Mouse (Mus musculus): ENCODE measurements around the gene Plekhj1. TPM values are rescaled to one million over a fixed set of nuclear protein-coding genes. Genes with fewer than 3 reads are reported as not detected.

The Plekhj1 gene
- polyA plus RNA-seq (2015; fragmentation: Nextera tagmentation; extraction: Ambion mirVana): 117 and 118 TPM in 2 replicates

DNA sequence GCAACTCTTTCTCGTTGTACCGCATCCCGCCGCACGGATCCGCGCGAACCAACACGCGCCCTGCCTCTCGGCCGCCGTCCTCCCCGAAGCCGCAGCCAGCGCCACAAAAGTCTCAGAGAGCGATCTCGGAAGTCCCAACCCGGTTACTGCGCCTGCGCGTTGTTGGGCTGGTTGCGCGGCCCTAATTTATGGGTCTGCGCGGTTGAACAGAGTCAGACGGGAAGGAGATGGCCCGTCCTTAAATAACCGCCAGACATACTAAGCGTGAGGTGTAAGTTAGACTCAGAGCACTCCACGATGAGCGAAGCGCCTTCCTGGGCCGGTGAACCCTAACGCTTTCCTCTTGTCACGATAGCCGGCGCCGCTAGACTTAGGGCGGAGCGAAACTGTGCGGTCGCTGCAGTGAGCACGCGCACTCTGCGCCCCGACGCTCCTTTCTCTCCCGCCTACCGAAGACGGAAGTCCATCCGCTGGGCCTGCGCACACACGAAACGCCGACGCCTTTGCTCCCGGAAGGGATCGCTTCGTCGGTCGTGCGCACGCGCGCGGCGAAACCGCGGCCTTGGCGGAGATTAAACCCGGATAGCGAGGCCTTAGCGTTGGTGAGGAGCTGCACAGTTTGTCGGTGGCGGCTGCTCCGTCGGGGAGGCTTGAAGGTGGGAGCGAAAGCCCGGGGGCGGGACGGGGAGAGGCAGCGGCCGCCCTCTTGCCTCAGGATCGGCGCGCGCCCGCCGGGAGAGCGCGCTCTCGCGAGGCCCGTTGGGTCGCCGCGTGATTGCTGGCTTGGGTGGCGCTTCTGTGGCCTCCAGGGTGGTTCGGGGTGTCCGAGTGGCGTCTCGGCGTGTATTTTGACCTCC is at the start of gene Plekhj1, which contains the start of gene Sf3a2:
Plekhj1 (minus strand) TSS at position 477 of the 857 bp plus-strand sequence.
Sf3a2 (plus strand) TSS at position 49 of the 857 bp plus-strand sequence.
- ATAC-seq (ENCODE audit: insufficient read depth, low FRiP score, low read depth): peak; percentile 92
- H3K4me3 ChIP-seq (replicated peaks): peak within 1 kb of the TSS; percentile 79

DNA sequence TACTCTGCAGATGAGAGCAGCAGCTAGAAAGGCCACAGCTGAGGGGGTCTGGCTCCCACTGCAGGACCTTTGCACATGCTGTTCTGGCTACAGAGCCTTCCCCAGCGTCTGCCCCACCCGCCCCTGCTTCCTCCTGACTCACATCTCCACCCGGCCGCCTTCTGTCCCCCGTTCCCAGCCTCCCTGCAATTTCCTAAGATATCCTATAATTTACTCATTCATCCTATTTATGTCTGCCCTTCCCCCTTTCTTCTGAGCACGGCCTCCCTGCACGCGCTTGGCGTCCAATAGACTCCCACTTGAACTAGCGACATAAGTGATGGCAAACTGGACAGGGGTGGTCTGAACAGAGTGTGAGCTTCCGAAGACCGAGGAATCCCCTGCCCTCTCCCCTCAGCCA is 47.3 kb upstream of the Plekhj1 start:
- H3K4me3 ChIP-seq (replicated peaks): no peak overlapping the region
- H3K27ac ChIP-seq: no peak overlapping the region
- 74% methylated on average over 12 of the region's 12 CpGs for WGBS
- no peaks in the 10 kb centered on the region for H3K36me3 ChIP-seq
- H3K4me2 ChIP-seq: no peak overlapping the region
- peaks cover 14% of the 10 kb centered on the region for H3K4me1 ChIP-seq
- H3K9me3 ChIP-seq: no peaks in the 10 kb centered on the region
- H3K27me3 ChIP-seq (replicated peaks): peaks cover 49% of the 10 kb centered on the region
- no peak overlapping the region for H3K9ac ChIP-seq
- no peak for ATAC-seq (ENCODE audit: insufficient read depth, low FRiP score, low read depth)

More for the DNA sequence above, at the start of gene Plekhj1, which contains the start of gene Sf3a2:
- H3K36me3 ChIP-seq: peaks cover 41% of the 10 kb centered on the region
- peak within 1 kb of the TSS; percentile 99 for H3K27ac ChIP-seq
- no peaks in the 10 kb centered on the region for H3K9me3 ChIP-seq
- H3K27me3 ChIP-seq (replicated peaks): no peaks in the 10 kb centered on the region
- H3K4me1 ChIP-seq: peaks cover 20% of the 10 kb centered on the region
- under 1% methylated on average over 104 of the region's 104 CpGs for WGBS
- H3K4me2 ChIP-seq: peak within 1 kb of the TSS; percentile 84
- H3K9ac ChIP-seq: peak within 1 kb of the TSS; percentile 97

DNA sequence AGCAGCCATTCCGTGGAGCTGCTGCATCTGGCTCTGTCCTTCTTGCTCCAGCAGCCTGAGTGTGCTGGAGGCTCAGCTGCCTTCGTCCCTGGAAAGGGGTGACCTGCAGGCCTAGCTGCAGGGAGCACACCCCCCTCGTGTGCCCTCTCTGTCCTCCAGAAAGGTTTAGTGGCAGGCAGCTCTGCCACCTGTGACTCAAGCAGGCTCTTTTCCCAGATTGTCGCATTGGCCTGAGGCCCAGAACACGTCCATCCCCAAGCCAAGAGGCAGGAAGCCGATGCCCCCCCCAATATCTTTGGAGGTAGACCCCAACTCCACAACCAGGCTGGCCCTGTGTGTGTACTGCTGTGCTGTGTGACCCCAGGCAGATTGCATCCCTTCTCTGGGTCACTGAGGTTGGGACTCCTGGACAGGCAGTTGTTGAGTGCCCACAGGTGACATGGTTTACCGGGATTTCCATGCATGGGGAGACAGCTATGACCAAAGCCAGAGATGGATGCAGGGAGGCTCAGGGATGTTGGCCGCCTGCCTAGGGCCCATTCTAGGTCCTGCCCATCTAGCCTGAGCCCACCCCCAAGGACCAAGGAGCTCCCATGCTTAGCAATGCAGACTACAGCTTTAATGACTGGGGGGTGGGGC is 46.7 kb upstream of the Plekhj1 start:
- Histone ChIP-seq H3K4me2 (no peak overlapping the region), H3K4me1 (peaks cover 14% of the 10 kb centered on the region), H3K27me3 (replicated peaks) (peaks cover 49% of the 10 kb centered on the region), H3K9ac (no peak overlapping the region), H3K9me3 (no peaks in the 10 kb centered on the region), H3K4me3 (replicated peaks) (no peak overlapping the region), H3K27ac (no peak overlapping the region), H3K36me3 (no peaks in the 10 kb centered on the region)
- no peak for ATAC-seq (ENCODE audit: insufficient read depth, low FRiP score, low read depth)
- 55% methylated on average over 8 of the region's 8 CpGs for WGBS

DNA sequence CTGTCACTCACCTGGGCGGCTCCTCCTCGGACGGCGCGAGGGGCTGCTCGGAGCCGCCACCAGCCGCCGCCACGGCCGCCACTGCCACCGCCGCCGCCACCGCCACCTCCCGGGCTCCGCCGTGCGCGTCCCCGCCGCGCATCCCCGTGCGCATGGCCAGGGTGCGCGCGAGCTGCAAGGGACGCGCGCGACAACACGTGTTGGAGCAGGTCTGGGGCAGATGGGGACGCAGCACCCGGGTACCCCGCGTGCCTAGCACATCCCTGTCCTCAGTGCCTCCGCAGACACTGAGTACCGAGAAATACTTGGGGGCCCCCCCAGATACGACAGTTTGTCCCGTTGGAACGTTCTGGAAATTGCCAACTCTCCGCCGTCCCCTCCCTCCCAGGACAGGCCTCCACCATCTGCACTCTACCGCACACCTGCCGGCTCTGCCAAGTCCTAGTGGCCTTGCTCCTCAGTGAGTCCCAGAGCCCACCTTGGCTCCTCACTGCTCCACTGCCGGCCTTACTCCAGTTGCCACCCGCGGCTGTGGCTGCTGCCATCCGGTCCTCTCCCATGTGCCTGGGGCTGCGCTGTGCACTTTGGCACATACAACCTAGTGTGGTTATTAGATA is 45.6 kb upstream of the Plekhj1 start, which contains the start of gene Lingo3:
Lingo3 (minus strand) TSS at position 109 of the 617 bp plus-strand sequence.
- Histone ChIP-seq H3K4me3 (replicated peaks) (peak within 1 kb of the TSS; percentile 40), H3K4me2 (peak within 1 kb of the TSS; percentile 73), H3K9me3 (no peaks in the 10 kb centered on the region), H3K27me3 (replicated peaks) (peaks cover 49% of the 10 kb centered on the region), H3K4me1 (peaks cover 14% of the 10 kb centered on the region), H3K27ac (no peak within 1 kb of the TSS), H3K9ac (no peak within 1 kb of the TSS), H3K36me3 (no peaks in the 10 kb centered on the region)
- 5% methylated on average over 51 of the region's 51 CpGs for WGBS
- no peak for ATAC-seq (ENCODE audit: insufficient read depth, low FRiP score, low read depth)

DNA sequence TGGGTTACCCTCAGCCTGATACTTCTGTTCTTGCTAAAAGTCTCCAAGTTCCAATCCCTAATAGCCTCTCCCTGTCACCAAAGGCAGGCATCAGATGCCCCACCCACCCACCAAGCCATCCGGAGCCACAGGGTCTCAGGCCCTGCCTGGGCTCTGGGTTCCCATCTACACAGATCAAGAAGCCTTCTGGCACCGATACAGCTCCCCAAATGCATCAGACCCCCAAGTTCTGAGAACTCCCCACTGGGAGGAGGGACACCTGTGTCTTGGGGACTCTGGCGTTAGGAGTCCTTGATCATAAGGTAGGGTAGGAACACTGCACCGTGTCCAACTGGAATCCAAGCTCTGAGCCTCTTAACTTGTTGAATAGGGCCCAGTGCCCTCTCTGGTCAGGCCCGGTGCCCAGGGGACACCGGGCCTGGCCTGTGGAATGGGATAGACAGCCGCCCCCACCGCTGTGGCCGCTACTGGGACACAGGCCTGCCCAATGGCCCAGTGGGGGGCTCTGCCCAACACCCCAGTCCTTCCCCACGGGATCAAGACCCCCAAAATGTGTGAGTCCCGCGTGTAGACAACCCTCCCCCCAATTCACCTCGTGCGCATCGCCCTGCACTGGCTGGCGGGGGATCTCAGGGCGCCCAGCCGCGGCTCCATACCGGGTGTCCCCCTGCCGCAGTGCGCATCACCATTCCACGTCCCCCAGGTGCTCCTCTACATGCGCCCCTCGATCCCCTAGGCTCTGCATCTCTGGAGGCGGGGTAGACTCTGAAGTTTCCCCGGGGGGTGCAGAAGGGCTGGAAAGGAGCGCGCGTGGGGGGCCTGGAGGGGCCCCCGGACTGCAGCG is 44.9 kb upstream of the Plekhj1 start:
- 13% methylated on average over 26 of the region's 32 CpGs for WGBS
- H3K36me3 ChIP-seq: no peaks in the 10 kb centered on the region
- H3K4me3 ChIP-seq (replicated peaks): peak overlapping the region; percentile 40
- peaks cover 49% of the 10 kb centered on the region for H3K27me3 ChIP-seq (replicated peaks)
- no peak overlapping the region for H3K9ac ChIP-seq
- H3K9me3 ChIP-seq: no peaks in the 10 kb centered on the region
- H3K4me1 ChIP-seq: peaks cover 9% of the 10 kb centered on the region
- ATAC-seq (ENCODE audit: insufficient read depth, low FRiP score, low read depth): no peak
- peak overlapping the region; percentile 73 for H3K4me2 ChIP-seq
- H3K27ac ChIP-seq: no peak overlapping the region

DNA sequence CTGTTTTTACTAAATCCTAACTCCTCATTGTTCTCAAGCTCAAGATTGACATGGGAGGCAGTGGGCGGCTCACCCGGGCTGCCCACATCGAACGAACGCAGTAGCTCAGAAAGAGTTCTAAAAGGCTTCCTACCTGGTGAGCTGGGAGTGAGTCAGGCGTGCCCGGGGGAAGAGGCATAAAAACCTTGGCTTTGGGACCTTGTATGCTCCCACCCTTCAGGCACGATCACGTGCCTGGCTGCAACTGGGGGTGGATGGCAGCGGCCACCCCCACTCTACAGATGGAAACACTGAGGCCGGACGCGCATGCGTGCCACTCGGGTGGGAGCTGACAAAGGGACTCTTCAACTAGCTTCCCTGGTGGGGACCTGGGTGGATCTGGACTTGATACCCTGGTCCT is 43.9 kb upstream of the Plekhj1 start:
- H3K4me1 ChIP-seq: peaks cover 9% of the 10 kb centered on the region
- H3K9me3 ChIP-seq: no peaks in the 10 kb centered on the region
- ATAC-seq (ENCODE audit: insufficient read depth, low FRiP score, low read depth): no peak
- H3K27me3 ChIP-seq (replicated peaks): peaks cover 50% of the 10 kb centered on the region
- WGBS: 80% methylated on average over 15 of the region's 15 CpGs
- no peak overlapping the region for H3K4me2 ChIP-seq
- H3K27ac ChIP-seq: no peak overlapping the region
- no peak overlapping the region for H3K4me3 ChIP-seq (replicated peaks)
- no peak overlapping the region for H3K9ac ChIP-seq
- no peaks in the 10 kb centered on the region for H3K36me3 ChIP-seq

DNA sequence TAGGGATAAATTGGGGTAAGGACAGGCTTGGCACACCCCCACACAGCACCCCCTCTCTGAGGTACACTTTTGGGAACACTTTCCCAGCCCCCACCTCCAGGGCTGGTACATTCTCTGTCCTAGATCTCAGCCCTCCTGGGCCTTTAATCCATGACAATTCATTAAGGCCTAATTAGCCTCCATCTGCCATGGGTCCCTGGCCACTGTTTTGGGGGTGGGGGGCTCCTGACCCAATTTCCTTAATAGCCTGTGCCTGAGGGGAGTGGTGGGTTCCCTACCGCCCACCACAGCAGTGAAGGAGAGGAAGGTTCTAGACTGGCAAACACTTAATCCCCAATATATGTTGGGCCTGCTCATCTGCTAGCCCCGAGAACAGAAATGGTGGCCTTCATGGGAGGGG is 43.3 kb upstream of the Plekhj1 start:
- Histone ChIP-seq H3K27ac (no peak overlapping the region), H3K9ac (no peak overlapping the region), H3K4me1 (peaks cover 9% of the 10 kb centered on the region), H3K36me3 (no peaks in the 10 kb centered on the region), H3K9me3 (no peaks in the 10 kb centered on the region), H3K4me2 (no peak overlapping the region), H3K27me3 (replicated peaks) (peaks cover 57% of the 10 kb centered on the region), H3K4me3 (replicated peaks) (no peak overlapping the region)
- ATAC-seq (ENCODE audit: insufficient read depth, low FRiP score, low read depth): no peak
- 67% methylated on average over 2 of the region's 2 CpGs for WGBS

DNA sequence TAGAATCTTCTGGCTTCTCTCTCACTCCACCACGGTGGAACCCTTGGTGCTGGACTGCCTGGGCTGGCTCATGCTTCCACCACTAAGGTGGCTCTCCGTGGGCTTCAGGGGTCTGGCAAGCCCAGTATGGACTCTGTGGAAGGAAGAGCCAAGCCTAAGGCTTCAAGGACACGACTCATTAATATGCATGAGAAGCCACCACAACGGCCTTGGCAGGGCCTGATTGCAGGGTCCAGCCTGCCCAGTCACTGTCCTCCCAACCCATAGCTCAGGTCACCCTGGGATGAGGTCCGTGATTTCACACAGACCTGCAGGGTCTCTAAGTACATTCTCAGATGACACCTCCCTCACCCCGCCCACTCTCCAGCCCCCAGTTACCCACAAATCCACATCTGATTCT is 41.4 kb upstream of the Plekhj1 start:
- Histone ChIP-seq H3K27ac (no peak overlapping the region), H3K36me3 (no peaks in the 10 kb centered on the region), H3K9ac (no peak overlapping the region), H3K4me1 (peaks cover 9% of the 10 kb centered on the region), H3K4me3 (replicated peaks) (no peak overlapping the region), H3K4me2 (no peak overlapping the region), H3K9me3 (no peaks in the 10 kb centered on the region), H3K27me3 (replicated peaks) (peaks cover 61% of the 10 kb centered on the region)
- no peak for ATAC-seq (ENCODE audit: insufficient read depth, low FRiP score, low read depth)
- WGBS: 59% methylated on average over 6 of the region's 6 CpGs

DNA sequence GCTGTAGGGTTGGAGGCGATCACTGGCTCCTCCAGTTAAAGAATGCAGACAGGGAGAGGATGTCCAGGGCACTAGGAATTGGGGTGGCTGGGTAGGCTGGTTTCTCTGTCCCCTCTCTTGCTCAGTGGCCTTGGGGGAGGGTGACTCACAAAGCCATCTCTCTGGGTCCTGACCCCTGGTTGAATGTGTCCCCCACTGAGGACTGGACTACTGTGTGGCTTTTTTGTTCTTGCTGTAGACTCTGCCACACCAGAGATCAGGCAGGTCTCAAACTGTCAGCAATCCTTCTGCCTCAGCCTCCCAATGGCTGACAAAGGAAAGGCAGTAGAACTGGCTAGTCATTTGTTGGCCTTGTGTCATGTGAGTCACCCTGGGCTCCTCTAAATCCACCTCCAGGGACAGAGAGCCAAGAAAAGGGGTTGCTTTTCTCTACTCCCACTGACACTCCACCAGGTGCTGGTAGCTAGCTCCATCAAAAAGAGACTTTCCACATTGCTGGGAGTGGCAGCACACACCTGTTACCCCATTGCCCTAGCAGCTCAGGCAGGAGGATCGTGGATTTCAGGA is 40.0 kb upstream of the Plekhj1 start:
- Histone ChIP-seq H3K4me3 (replicated peaks) (no peak overlapping the region), H3K36me3 (no peaks in the 10 kb centered on the region), H3K27ac (no peak overlapping the region), H3K27me3 (replicated peaks) (peaks cover 61% of the 10 kb centered on the region), H3K9ac (no peak overlapping the region), H3K4me1 (peaks cover 3% of the 10 kb centered on the region), H3K9me3 (no peaks in the 10 kb centered on the region), H3K4me2 (no peak overlapping the region)
- WGBS: 71% methylated on average over 2 of the region's 2 CpGs
- ATAC-seq (ENCODE audit: insufficient read depth, low FRiP score, low read depth): no peak

DNA sequence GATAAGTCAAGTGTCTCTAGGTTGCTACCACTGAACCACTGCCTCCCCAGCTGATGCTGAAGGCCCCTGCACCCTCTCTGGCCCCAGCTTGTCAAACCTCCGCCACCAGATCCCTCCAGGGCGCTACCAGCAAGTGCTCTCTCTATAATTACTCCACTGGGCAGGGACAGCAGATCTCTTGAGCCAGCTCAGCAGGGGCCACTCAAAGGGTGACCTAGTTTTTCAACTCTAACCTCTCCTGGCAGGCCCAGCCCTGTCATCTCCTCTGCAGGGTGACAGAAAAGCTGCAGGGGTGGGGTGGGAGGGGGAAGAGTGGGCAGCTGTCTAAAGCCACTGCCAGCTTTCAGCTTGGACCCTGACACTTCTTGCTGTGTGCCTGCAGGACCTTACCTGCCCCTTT is 39.4 kb upstream of the Plekhj1 start:
- 0 out of 2 replicates have a peak, but pooled peaks cover 2% of the 10 kb centered on the region for H3K4me1 ChIP-seq
- WGBS: 12% methylated on average over 2 of the region's 2 CpGs
- ATAC-seq (ENCODE audit: insufficient read depth, low FRiP score, low read depth): no peak
- H3K4me3 ChIP-seq (replicated peaks): no peak overlapping the region
- no peaks in the 10 kb centered on the region for H3K36me3 ChIP-seq
- no peak overlapping the region for H3K27ac ChIP-seq
- H3K9me3 ChIP-seq: no peaks in the 10 kb centered on the region
- peaks cover 56% of the 10 kb centered on the region for H3K27me3 ChIP-seq (replicated peaks)
- H3K4me2 ChIP-seq: no peak overlapping the region
- H3K9ac ChIP-seq: no peak overlapping the region

DNA sequence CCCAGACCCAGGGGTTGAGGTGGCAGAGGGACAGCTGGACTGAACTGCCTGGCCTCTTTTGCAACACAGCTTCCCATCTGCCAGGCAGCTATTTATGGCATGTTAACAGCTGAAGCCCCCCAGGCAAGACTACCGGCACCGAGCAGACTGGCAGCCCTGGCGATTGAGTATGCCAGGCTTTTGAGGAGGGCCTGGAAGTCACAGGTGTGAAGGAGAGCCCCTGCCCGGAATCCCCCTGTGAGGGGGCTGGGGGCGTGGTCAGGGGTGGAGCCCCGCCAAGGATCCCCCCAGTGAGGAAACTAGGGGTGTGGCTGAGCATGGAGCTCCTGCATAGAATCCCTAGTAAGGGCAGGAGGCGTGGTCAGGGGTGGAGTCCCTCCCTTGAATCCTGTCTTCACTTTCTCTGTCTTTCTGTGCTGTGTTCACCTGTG is 38.5 kb upstream of the Plekhj1 start:
- no peak for ATAC-seq (ENCODE audit: insufficient read depth, low FRiP score, low read depth)
- H3K27me3 ChIP-seq (replicated peaks): peaks cover 48% of the 10 kb centered on the region
- 47% methylated on average over 7 of the region's 7 CpGs for WGBS
- H3K9ac ChIP-seq: no peak overlapping the region
- H3K4me1 ChIP-seq: 0 out of 2 replicates have a peak, but pooled peaks cover 5% of the 10 kb centered on the region
- H3K9me3 ChIP-seq: no peaks in the 10 kb centered on the region
- no peak overlapping the region for H3K27ac ChIP-seq
- H3K36me3 ChIP-seq: no peaks in the 10 kb centered on the region
- no peak overlapping the region for H3K4me2 ChIP-seq
- H3K4me3 ChIP-seq (replicated peaks): no peak overlapping the region

Data from stomach, embryonic 15.5 days (tissue).